Mouse (Mus musculus) liver, embryonic 14.5 days (tissue): ENCODE measurements at regions not wholly inside any gene's neighbourhood (a gene's known extent, or its start where the extent isn't known, plus 50 kb on each side); places are given as distances from the start of the nearest gene placed in this dataset.

Experiments used
- ATAC-seq: fragments of 200-750 bp; cut with Nextera tagmentation; 2 replicates; pipeline ENCODE4 v1.8.0; 2017; ENCODE audit warnings: moderate number of reproducible peaks, mild to moderate bottlenecking, moderate library complexity; ENCODE audit not compliant: insufficient read depth
- DNase-seq, 3 experiments: peaks; one replicate each; pipeline ENCODE4 v3.0.0-alpha.2; 2012 to 2013; ENCODE audit warnings: low read depth in 3 of 3, low spot score in 3 of 3
- H3K27ac ChIP-seq: fragments of 300-500 bp; sonication (generic); 2 replicates; pipeline ENCODE4 v1.5.1; 2014; ENCODE audit warnings: moderate library complexity, mild to moderate bottlenecking, control low read depth, inconsistent platforms
- H3K27me3 ChIP-seq: fragments of 300-500 bp; sonication (generic); 2 replicates; pipeline ENCODE4 v1.6.1; 2014; ENCODE audit warnings: mild to moderate bottlenecking, low read length, moderate library complexity; ENCODE audit not compliant: control insufficient read depth, insufficient read depth
- H3K36me3 ChIP-seq: fragments of 300-500 bp; sonication (generic); replicated peaks from 2 replicates; pipeline ENCODE4 v1.6.1; 2014; ENCODE audit warnings: low read depth; ENCODE audit not compliant: control insufficient read depth, insufficient read depth
- H3K4me1 ChIP-seq, 2 experiments: fragments of 200-500 bp in 1 of 2; fragments of 300-500 bp in 1 of 2; sonication (generic) in 1 of 2; replicated peaks; 2 replicates each; pipeline ENCODE4 v1.6.1; 2012 to 2014; ENCODE audit warnings: antibody characterized with exemption in 1 of 2, inconsistent platforms in 1 of 2, low read length in 1 of 2; ENCODE audit not compliant: control insufficient read depth in 2 of 2, insufficient read depth in 2 of 2
- H3K4me2 ChIP-seq: fragments of 300-500 bp; sonication (generic); 2 replicates; pipeline ENCODE4 v1.6.1; 2014; ENCODE audit warnings: low read depth, mild to moderate bottlenecking, control low read depth, moderate library complexity
- H3K4me3 ChIP-seq, 2 experiments: fragments of 200-500 bp in 1 of 2; fragments of 300-500 bp in 1 of 2; sonication (generic) in 1 of 2; 2 replicates each; pipeline ENCODE4 v1.5.1; 2012 to 2014; ENCODE audit warnings: low read depth in 2 of 2, low read length in 2 of 2, mild to moderate bottlenecking in 2 of 2, control low read depth in 1 of 2, inconsistent platforms in 1 of 2, moderate library complexity in 1 of 2; ENCODE audit not compliant: insufficient read depth in 1 of 2
- H3K9ac ChIP-seq: fragments of 300-500 bp; sonication (generic); replicated peaks from 2 replicates; pipeline ENCODE4 v1.6.1; 2014; ENCODE audit warnings: mild to moderate bottlenecking, control low read depth, moderate library complexity
- H3K9me3 ChIP-seq: fragments of 300-500 bp; sonication (generic); 2 replicates; pipeline ENCODE4 v1.6.1; 2016; ENCODE audit warnings: low read length, mixed read lengths; ENCODE audit not compliant: control insufficient read depth
- CTCF ChIP-seq: IDR thresholded peaks from 2 replicates; pipeline ENCODE4 v1.5.1; 2016; ENCODE audit warnings: antibody characterized with exemption, low read depth, control low read depth
- EP300 ChIP-seq: IDR thresholded peaks from 2 replicates; pipeline ENCODE4 v1.6.1; 2016; ENCODE audit warnings: antibody characterized with exemption, low read depth
- WGBS: fragments of 180-500 bp; shearing (Covaris S2); extraction: QIAGEN DNeasy Blood & Tissue Kit; methylation state at CpG from one replicate; pipeline ENCODE4 v1.1.7; 2014; ENCODE audit not compliant: insufficient replicate concordance; 5-methylcytosine and 5-hydroxymethylcytosine counted together

DNA sequence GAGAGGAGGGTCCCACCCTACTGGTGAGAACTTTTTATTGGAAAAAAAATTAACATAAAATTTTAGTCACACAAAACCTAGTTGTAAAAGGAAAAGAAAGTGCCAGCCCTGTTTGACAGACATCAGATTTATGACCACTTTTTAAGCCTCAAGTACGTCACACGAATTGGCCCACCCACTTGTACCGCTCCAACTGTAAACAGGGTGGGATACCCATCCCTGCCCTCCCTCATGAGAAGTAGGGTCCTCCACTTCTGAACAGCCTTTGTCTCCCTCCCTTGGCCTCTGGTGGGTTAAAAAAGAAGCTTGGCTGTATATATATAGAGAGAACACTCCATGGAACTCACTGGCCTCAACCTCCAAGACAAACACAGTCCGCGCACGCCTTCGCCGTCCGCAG, 303.5 kb downstream of the Sox9 start:
- DNase-seq: no peak
- no peaks in the 10 kb centered on the region for H3K36me3 ChIP-seq
- no peak overlapping the region for H3K27ac ChIP-seq
- H3K4me1 ChIP-seq: peaks cover 0 to 8% of the 10 kb centered on the region in 2 experiments; a peak in 2 of 4 replicates
- H3K4me3 ChIP-seq: no peak overlapping the region
- H3K4me2 ChIP-seq: no peak overlapping the region
- ATAC-seq: no peak
- TF ChIP-seq EP300 (no peak), CTCF (no peak)
- no peaks in the 10 kb centered on the region for H3K9me3 ChIP-seq
- 74% methylated on average over 9 of the region's 9 CpGs for WGBS
- H3K9ac ChIP-seq: no peak overlapping the region
- no peaks in the 10 kb centered on the region for H3K27me3 ChIP-seq

DNA sequence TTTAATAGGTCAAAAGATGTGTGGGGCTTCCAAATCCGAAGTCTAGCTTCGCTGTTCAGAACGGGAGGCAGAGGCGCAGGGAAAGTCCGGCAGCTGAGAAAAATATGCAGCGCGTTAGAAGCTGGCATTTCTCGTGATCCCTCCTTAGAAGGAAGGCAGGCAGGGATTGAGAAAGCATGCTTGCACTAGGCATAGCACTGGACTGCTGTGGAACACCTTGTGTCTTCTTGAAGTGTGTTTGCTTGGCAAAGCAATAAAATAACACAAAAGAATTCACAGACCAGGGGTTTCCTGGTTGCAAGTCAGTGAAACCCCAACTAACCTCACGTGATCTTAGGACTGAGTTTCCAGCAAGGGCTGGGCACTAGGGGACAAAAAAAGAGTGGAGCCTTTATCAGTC, 305.1 kb downstream of the Sox9 start:
- ATAC-seq (no peak), DNase-seq (no peak)
- H3K36me3 ChIP-seq: no peaks in the 10 kb centered on the region
- H3K4me3 ChIP-seq: no peak overlapping the region
- no peaks in the 10 kb centered on the region for H3K27me3 ChIP-seq
- no peak overlapping the region for H3K9ac ChIP-seq
- TF ChIP-seq EP300: no peak
- TF ChIP-seq CTCF: no peak
- no peaks in the 10 kb centered on the region for H3K9me3 ChIP-seq
- H3K4me2 ChIP-seq: no peak overlapping the region
- WGBS: 63% methylated on average over 9 of the region's 9 CpGs
- H3K4me1 ChIP-seq: peaks cover 0 to 9% of the 10 kb centered on the region in 2 experiments; a peak in 2 of 4 replicates
- no peak overlapping the region for H3K27ac ChIP-seq

DNA sequence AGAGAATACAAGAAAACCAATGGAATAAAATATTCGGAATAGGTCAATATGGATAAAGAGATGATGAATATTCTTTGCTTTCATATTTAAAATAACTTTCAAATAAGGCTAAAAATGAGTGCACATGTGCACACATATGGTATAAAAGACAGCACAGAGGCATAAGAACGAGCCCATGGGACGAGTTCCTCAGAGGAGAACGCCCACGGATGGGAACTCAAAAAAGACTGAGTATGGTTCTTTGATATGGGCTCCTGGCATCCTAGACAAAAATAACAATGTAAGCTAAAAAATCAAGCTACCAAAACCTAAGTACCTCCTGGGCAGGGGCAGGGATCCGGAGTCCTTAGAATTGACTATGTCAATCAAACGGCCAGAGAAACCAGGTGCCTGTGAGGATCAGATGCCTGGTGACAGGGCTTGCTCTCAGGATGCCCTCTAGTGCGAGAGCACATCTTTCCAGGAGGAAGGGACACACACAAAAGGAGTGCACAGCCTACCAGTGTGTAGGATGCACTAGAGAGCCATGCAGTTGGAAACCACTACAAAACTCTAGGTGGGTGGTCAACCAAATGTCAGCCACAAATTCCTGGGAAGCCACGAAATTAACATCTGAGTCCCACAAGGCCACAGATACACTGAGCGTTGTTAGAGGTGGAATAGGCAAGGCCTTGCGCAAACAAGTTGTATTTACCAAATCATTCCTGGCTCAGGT, 307.8 kb downstream of the Sox9 start:
- TF ChIP-seq EP300 (no peak), CTCF (no peak)
- no peak overlapping the region for H3K9ac ChIP-seq
- ATAC-seq (no peak), DNase-seq (no peak)
- no peaks in the 10 kb centered on the region for H3K9me3 ChIP-seq
- no peak overlapping the region for H3K4me2 ChIP-seq
- peaks cover 0 to 9% of the 10 kb centered on the region in 2 experiments; a peak in 2 of 4 replicates for H3K4me1 ChIP-seq
- no peaks in the 10 kb centered on the region for H3K27me3 ChIP-seq
- H3K27ac ChIP-seq: no peak overlapping the region
- 58% methylated on average over 11 of the region's 11 CpGs for WGBS
- H3K4me3 ChIP-seq: no peak overlapping the region
- H3K36me3 ChIP-seq: no peaks in the 10 kb centered on the region

DNA sequence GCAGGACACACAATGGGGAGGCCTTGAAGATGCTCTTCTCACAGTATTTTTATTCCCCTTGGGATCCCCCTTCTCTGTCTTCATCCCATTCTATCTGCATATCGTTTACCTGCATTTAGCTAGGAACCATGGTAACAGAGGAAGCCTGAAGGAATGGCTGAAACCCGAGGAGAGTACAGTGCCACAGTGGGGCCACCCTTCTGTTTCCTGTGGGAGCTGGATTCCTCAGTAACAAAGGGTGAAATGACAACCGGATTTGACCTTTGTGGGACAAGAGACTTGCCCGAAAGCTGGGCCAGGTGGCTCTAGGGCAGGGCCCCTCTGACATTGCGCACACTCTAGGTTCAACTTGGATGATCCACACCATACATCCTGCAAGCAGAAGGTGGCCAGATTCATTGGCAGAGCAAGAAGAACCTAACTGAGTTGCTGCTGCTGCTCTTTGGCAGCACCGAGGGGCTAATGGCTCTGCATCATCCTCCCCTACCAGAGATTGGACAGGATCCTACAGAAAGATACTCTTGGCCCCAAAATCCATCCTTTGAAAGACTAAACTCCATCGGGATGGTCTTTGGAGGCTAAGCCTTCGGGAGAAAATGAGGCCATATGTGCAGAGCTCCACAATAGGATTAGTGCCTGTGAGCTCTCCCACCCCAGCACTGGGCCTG, 310.0 kb downstream of the Sox9 start:
- ATAC-seq (no peak), DNase-seq (no peak)
- no peaks in the 10 kb centered on the region for H3K9me3 ChIP-seq
- no peak overlapping the region for H3K9ac ChIP-seq
- peaks cover 0 to 9% of the 10 kb centered on the region in 2 experiments; a peak in 2 of 4 replicates for H3K4me1 ChIP-seq
- H3K36me3 ChIP-seq: no peaks in the 10 kb centered on the region
- TF ChIP-seq EP300 (no peak), CTCF (no peak)
- no peak overlapping the region for H3K4me3 ChIP-seq
- H3K27me3 ChIP-seq: no peaks in the 10 kb centered on the region
- H3K27ac ChIP-seq: no peak overlapping the region
- no peak overlapping the region for H3K4me2 ChIP-seq
- WGBS: 57% methylated on average over 8 of the region's 8 CpGs

DNA sequence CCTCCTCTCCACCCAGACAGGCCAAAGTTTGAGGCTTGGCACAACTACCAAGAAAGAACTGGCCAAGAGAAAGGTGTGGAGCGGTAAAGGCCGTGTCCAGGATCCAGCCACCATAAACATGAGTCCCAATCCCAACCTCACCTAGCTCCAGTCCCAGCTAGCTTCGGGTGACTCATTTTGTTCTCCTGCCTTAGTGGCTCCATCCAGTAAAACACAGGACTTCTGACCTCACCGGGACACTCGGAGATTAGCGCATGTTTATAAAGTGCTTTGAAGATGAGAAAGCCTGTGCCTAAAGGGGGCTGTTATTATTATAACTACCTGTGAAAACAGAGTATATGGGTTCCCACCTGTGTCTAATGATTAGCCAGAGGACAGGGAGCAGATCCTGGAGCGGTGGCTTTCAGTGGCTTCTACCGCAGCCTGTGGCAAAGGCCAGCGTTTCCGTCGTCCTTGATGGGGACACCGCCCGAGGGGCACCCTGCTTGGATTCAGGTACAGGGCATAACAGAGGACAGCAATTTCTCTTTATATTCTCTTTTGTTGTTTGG, 311.9 kb downstream of the Sox9 start:
- H3K4me1 ChIP-seq: peaks cover 0 to 6% of the 10 kb centered on the region in 2 experiments; a peak in 2 of 4 replicates
- no peak overlapping the region for H3K27ac ChIP-seq
- H3K9me3 ChIP-seq: no peaks in the 10 kb centered on the region
- WGBS: 74% methylated on average over 13 of the region's 13 CpGs
- TF ChIP-seq CTCF (no peak), EP300 (no peak)
- no peaks in the 10 kb centered on the region for H3K36me3 ChIP-seq
- no peaks in the 10 kb centered on the region for H3K27me3 ChIP-seq
- DNase-seq (no peak), ATAC-seq (no peak)
- H3K4me3 ChIP-seq: no peak overlapping the region
- no peak overlapping the region for H3K9ac ChIP-seq
- no peak overlapping the region for H3K4me2 ChIP-seq
